Mouse (Mus musculus) embryonic facial prominence, embryonic 13.5 days (tissue): Measurements from ENCODE around the gene Rap1gds1. TPM values are rescaled to one million over a fixed set of nuclear protein-coding genes. Genes with fewer than 3 reads are reported as not detected.

Source experiments
- ATAC-seq: fragments of 200-750 bp; cut with Nextera tagmentation; 2 replicates; pipeline ENCODE4 v1.8.0; 2017; ENCODE audit warnings: low read depth; ENCODE audit not compliant: insufficient number of reproducible peaks, insufficient read depth, low FRiP score, low TSS enrichment
- H3K27ac ChIP-seq: fragments of 300-500 bp; sonication (generic); 2 replicates; pipeline ENCODE4 v1.5.1; 2015; ENCODE audit warnings: moderate library complexity, mild to moderate bottlenecking, inconsistent platforms
- H3K27me3 ChIP-seq: fragments of 300-500 bp; sonication (generic); 2 replicates; pipeline ENCODE4 v1.6.1; 2015; ENCODE audit warnings: mild to moderate bottlenecking, inconsistent platforms
- H3K36me3 ChIP-seq: fragments of 300-500 bp; sonication (generic); 2 replicates; pipeline ENCODE4 v1.6.1; 2015; ENCODE audit warnings: mild to moderate bottlenecking, inconsistent platforms
- H3K4me1 ChIP-seq: fragments of 300-500 bp; sonication (generic); 2 replicates; pipeline ENCODE4 v1.6.1; 2015; ENCODE audit warnings: inconsistent platforms
- H3K4me2 ChIP-seq: fragments of 300-500 bp; sonication (generic); 2 replicates; pipeline ENCODE4 v1.6.1; 2015; ENCODE audit warnings: moderate library complexity, mild to moderate bottlenecking, inconsistent platforms
- H3K4me3 ChIP-seq: fragments of 300-500 bp; sonication (generic); 2 replicates; pipeline ENCODE4 v1.5.1; 2015; ENCODE audit warnings: mild to moderate bottlenecking, inconsistent platforms
- H3K9ac ChIP-seq: fragments of 300-500 bp; sonication (generic); 2 replicates; pipeline ENCODE4 v1.6.1; 2015; ENCODE audit warnings: mild to moderate bottlenecking, inconsistent platforms
- H3K9me3 ChIP-seq: fragments of 300-500 bp; sonication (generic); 2 replicates; pipeline ENCODE4 v1.6.1; 2016; ENCODE audit warnings: inconsistent platforms
- WGBS: fragments of 180-500 bp; shearing (Covaris S2); methylation state at CpG from one replicate; pipeline ENCODE4 v1.1.7; 2015; ENCODE audit warnings: mixed read lengths; 5-methylcytosine and 5-hydroxymethylcytosine counted together
- polyA plus RNA-seq: library from polyadenylated mRNA; unstranded; fragments of >200 nt; fragmentation: Nextera tagmentation; extraction: Ambion mirVana; gene quantifications from 2 replicates; pipeline ENCODE4 v1.2.1, GENCODE M21; 2015

Gene Rap1gds1
- polyA plus RNA-seq, 1 experiment from 2014 or later = 59.7 TPM

DNA sequence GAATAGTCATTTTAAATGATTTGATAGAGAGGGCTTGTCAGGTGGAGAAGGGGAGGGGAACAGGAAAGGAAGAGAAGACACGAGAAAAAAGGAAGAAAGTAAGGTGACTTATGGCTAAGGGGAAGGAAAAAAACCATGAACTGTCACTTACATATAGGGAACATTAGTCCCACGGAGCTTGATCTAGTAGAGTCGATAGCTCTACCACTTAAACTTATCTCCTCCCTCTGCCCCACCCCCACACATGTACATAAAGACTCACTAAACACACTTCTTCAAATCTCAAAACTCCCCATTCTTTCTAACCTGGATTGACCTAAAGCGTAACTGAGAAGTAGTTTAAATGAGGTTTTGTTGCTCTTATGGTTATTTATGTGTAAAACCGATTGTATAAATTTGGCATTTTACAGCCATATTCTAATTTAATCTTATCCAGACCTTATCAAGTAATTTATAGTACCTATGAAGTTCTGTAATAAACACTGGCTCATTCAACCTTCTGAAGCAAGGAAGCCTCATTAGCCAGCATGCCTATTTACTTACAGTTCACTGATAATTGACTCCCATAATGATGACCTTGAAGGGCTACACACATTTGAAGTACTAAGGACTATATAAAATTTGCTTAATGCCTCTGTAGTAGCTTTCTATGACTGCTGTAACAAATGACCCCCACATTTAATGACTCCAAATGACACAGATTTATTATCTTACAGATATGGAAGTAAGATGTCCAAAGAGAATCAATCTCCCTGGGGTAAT lies 9.0 kb upstream of the Rap1gds1 start:
- Histone ChIP-seq H3K4me3 (no peak overlapping the region), H3K4me1 (no peaks in the 10 kb centered on the region), H3K9ac (no peak overlapping the region), H3K9me3 (peaks cover 10% of the 10 kb centered on the region), H3K27ac (no peak overlapping the region), H3K27me3 (no peaks in the 10 kb centered on the region), H3K36me3 (no peaks in the 10 kb centered on the region), H3K4me2 (no peak overlapping the region)
- ATAC-seq = no peak
- WGBS = 85% methylated on average over 5 of the region's 5 CpGs

DNA sequence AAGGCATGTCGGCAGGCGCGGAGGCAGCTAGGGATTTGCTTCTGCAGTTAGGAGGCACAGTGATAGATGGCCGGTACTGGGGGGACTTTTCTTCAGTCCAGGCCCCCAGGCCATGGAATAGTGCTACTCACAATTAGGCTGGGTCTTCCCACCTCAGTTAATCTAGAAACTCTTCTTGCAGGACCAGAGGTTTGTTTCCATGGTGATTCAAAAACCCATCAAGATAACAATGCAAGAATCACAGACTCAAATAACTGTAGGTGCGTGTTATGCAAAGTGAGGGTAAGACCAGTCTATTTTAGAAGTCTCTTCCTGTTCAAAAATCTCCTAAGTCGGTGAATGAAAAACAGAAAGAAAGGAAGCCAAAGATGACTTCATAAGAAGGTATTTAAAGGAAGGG lies 4.8 kb upstream of the Rap1gds1 start:
- Histone ChIP-seq H3K4me2 (no peak overlapping the region), H3K36me3 (no peaks in the 10 kb centered on the region), H3K9ac (no peak overlapping the region), H3K4me3 (no peak overlapping the region), H3K4me1 (0 out of 2 replicates have a peak, but pooled peaks cover 3% of the 10 kb centered on the region), H3K9me3 (no peaks in the 10 kb centered on the region), H3K27me3 (no peaks in the 10 kb centered on the region), H3K27ac (no peak overlapping the region)
- WGBS = 89% methylated on average over 6 of the region's 6 CpGs
- ATAC-seq = no peak

DNA sequence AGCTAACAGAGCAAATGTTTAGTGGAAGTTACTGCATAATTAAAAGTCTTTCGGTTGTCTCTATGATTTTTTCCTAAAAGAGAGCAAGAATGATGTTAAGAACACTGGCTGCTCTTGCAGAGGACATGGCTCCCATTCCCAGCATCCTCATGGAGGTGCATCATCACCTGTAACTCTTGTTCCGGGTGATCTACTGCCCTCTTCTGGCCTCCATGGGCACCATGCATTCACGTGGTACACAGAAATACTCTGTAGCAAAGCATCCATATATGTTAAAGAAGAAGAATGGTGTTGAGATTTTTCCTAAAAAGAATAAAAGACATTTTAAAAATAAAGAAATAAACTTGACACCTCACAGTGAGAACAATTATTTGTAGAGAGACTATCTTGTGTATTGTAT lies 3.0 kb upstream of the Rap1gds1 start:
- H3K9me3 ChIP-seq = no peaks in the 10 kb centered on the region
- ATAC-seq = no peak
- no peaks in the 10 kb centered on the region for H3K27me3 ChIP-seq
- no peak overlapping the region for H3K9ac ChIP-seq
- H3K4me1 ChIP-seq = peaks cover 6% of the 10 kb centered on the region
- WGBS = 87% methylated on average over 3 of the region's 3 CpGs
- no peak overlapping the region for H3K27ac ChIP-seq
- H3K4me2 ChIP-seq = no peak overlapping the region
- H3K4me3 ChIP-seq = no peak overlapping the region
- no peaks in the 10 kb centered on the region for H3K36me3 ChIP-seq

- Histone ChIP-seq H3K4me1 (peaks cover 6% of the 10 kb centered on the region), H3K4me3 (peak overlapping the region; percentile 89), H3K4me2 (peak overlapping the region; percentile 80), H3K9ac (peak overlapping the region; percentile 83), H3K27me3 (no peaks in the 10 kb centered on the region), H3K9me3 (no peaks in the 10 kb centered on the region), H3K27ac (no peak overlapping the region; the same call in 1 of the 2 replicates), H3K36me3 (no peaks in the 10 kb centered on the region)
- WGBS = 3% methylated on average over 7 of the region's 7 CpGs
- no peak for ATAC-seq
These were observed 1.1 kb upstream of the Rap1gds1 start for GRCm38 (mm10) chr3:139076059-139076455.

- H3K4me1 ChIP-seq = peaks cover 6% of the 10 kb centered on the region
- H3K9ac ChIP-seq = peak overlapping the region; percentile 83
- peak overlapping the region; percentile 80 for H3K4me2 ChIP-seq
- peak overlapping the region; percentile 89 for H3K4me3 ChIP-seq
- H3K27ac ChIP-seq = peak overlapping the region; percentile 90
- WGBS = under 1% methylated on average over 52 of the region's 72 CpGs
- H3K9me3 ChIP-seq = no peaks in the 10 kb centered on the region
- peak; percentile 99 for ATAC-seq
- no peaks in the 10 kb centered on the region for H3K27me3 ChIP-seq
- no peaks in the 10 kb centered on the region for H3K36me3 ChIP-seq
These were observed 495 bp upstream of the Rap1gds1 start for GRCm38 (mm10) chr3:139075333-139076058.

- H3K9ac ChIP-seq = peak overlapping the region; percentile 94
- H3K4me1 ChIP-seq = peaks cover 14% of the 10 kb centered on the region
- H3K4me3 ChIP-seq = peak overlapping the region; percentile 89
- peak overlapping the region; percentile 68 for H3K4me2 ChIP-seq
- H3K27me3 ChIP-seq = no peaks in the 10 kb centered on the region
- no peaks in the 10 kb centered on the region for H3K9me3 ChIP-seq
- H3K27ac ChIP-seq = peak overlapping the region; percentile 97
- no peak for ATAC-seq
- no peaks in the 10 kb centered on the region for H3K36me3 ChIP-seq
- WGBS = 3% methylated on average over 12 of the region's 12 CpGs
These were observed 1.1 kb downstream of the Rap1gds1 start for GRCm38 (mm10) chr3:139073801-139074483.

GRCm38 (mm10) chr3:139069539-139069938 lies 5.5 kb downstream of the Rap1gds1 start:
- no peak overlapping the region for H3K4me2 ChIP-seq
- no peaks in the 10 kb centered on the region for H3K9me3 ChIP-seq
- H3K36me3 ChIP-seq = no peaks in the 10 kb centered on the region
- H3K4me1 ChIP-seq = peaks cover 18% of the 10 kb centered on the region
- no peak for ATAC-seq
- 72% methylated on average over 4 of the region's 4 CpGs for WGBS
- H3K27ac ChIP-seq = no peak overlapping the region
- no peak overlapping the region for H3K4me3 ChIP-seq
- H3K27me3 ChIP-seq = no peaks in the 10 kb centered on the region
- H3K9ac ChIP-seq = no peak overlapping the region

DNA sequence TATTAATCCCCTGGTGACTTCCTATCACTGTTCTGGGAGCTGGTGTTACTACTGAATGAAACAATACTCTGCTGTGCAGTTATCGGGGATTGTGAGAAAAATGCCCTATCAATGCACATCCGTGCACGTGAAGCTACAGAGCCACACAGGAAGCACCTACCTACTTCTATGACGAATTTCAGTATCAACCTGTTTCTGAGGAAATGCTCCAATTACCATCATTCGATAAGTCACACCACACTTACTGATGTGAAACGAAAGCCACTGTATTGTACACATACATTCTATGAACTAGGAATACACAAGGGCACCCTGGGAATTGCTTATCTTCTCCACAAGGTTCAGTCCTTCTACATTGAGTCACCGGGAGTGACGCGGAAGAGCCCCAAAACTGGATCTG lies 10.9 kb downstream of the Rap1gds1 start:
- 94% methylated on average over 9 of the region's 9 CpGs for WGBS
- no peak overlapping the region for H3K4me2 ChIP-seq
- no peak for ATAC-seq
- no peak overlapping the region for H3K4me3 ChIP-seq
- H3K9me3 ChIP-seq = no peaks in the 10 kb centered on the region
- no peak overlapping the region for H3K9ac ChIP-seq
- peaks cover 8% of the 10 kb centered on the region; the same call in 1 of the 2 replicates for H3K4me1 ChIP-seq
- no peak overlapping the region for H3K27ac ChIP-seq
- H3K36me3 ChIP-seq = peaks cover 12% of the 10 kb centered on the region
- no peaks in the 10 kb centered on the region for H3K27me3 ChIP-seq

- Histone ChIP-seq H3K27me3 (no peaks in the 10 kb centered on the region), H3K4me1 (0 out of 2 replicates have a peak, but pooled peaks cover 2% of the 10 kb centered on the region), H3K9me3 (no peaks in the 10 kb centered on the region), H3K9ac (no peak overlapping the region), H3K27ac (no peak overlapping the region), H3K4me2 (no peak overlapping the region), H3K36me3 (peaks cover 12% of the 10 kb centered on the region), H3K4me3 (no peak overlapping the region)
- ATAC-seq = no peak
- WGBS = 91% methylated on average over 3 of the region's 3 CpGs
These were observed 12.9 kb downstream of the Rap1gds1 start for GRCm38 (mm10) chr3:139062088-139062487.

DNA sequence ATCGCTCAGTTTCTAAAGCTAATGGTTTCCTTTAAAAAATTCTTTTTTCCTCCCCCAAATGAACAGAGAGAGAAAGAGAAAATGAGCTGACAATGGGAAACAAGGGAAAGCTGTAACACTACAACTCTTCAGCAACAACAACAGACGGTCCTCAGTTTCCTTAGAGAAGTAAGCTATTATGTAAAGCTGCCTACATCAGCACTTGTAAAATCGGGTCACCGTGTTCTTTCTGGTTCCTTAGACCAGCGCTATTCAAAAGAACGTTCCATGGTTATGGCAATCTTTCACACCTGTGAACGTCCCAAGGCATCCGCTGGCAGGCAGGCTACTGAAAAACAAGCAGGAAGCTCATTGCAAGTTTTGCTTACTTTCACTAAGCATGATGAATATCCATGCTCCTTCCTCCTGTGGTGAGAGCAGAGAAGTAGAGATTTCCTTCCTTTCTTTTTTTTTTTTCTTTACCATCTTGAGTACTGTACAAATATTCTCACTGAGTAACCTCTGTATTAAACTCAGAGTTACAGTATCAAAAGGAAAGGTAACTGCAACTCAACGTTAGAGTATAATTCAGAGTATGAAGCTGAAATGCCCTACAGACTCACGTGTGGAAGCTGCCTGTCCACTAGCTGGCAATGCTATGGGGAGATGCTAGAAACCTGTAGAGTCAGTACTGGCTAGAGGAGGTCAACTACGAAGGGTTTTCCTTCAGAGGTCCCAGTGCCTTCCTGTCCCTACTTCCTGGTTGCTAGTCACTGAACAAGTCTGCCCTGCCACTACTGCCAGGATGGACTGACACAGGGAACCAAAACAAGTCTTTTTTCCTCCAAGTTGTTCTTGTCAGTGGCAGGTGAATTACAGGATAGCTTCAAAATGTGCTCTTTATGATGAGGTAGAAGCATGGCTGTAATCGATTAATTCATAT lies 26.0 kb downstream of the Rap1gds1 start:
- 90% methylated on average over 12 of the region's 12 CpGs for WGBS
- H3K27me3 ChIP-seq = no peaks in the 10 kb centered on the region
- H3K4me3 ChIP-seq = no peak overlapping the region
- H3K9ac ChIP-seq = no peak overlapping the region
- no peak overlapping the region for H3K27ac ChIP-seq
- peaks cover 15% of the 10 kb centered on the region for H3K36me3 ChIP-seq
- H3K4me1 ChIP-seq = no peaks in the 10 kb centered on the region; the same call in 1 of the 2 replicates
- ATAC-seq = no peak
- H3K4me2 ChIP-seq = no peak overlapping the region
- H3K9me3 ChIP-seq = no peaks in the 10 kb centered on the region

GRCm38 (mm10) chr3:139042433-139042854 lies 32.6 kb downstream of the Rap1gds1 start:
- WGBS = 81% methylated on average over 3 of the region's 3 CpGs
- H3K9ac ChIP-seq = no peak overlapping the region

More at GRCm38 (mm10) chr3:139042433-139042854, 32.6 kb downstream of the Rap1gds1 start:
- Histone ChIP-seq H3K4me1 (no peaks in the 10 kb centered on the region; the same call in 1 of the 2 replicates), H3K9me3 (0 out of 2 replicates have a peak, but pooled peaks cover 3% of the 10 kb centered on the region), H3K4me3 (no peak overlapping the region), H3K27ac (no peak overlapping the region), H3K36me3 (peaks cover 14% of the 10 kb centered on the region), H3K27me3 (no peaks in the 10 kb centered on the region), H3K4me2 (no peak overlapping the region)
- ATAC-seq = no peak
